Comparison of ENCODE assay signal across 8 mouse cellular contexts in genomic region chr13:21734906-21735767, GRCm38 (mm10). TPM values are rescaled to one million over a fixed set of nuclear protein-coding genes. Genes with fewer than 3 reads are reported as not detected.
DNase-seq lines count a peak whose midpoint lies in the region; ATAC-seq and TF ChIP-seq lines count a peak whose summit lies in the region.
"Not testable (repeated sequence)": the region's sequence is repeated elsewhere in the genome, so short reads cannot be mapped to it uniquely, and the experiment has no call there.

Hist1h4j (plus strand) TSS chr13:21735064.

- peak; percentile 20; the same call in 1 of the 2 replicates for TF ChIP-seq POLR2A in brain, embryonic 14.5 days (IDR thresholded peaks at IDR 0.05; ENCODE audit: borderline replicate concordance, extremely low read depth, insufficient read depth, insufficient read length, poor library complexity, severe bottlenecking)

- peak within 1 kb of the TSS; percentile 29 for H3K4me3 ChIP-seq in C2C12 (ENCODE audit: insufficient read depth, poor library complexity, severe bottlenecking)
- H3K4me3 ChIP-seq in heart, embryonic 14.5 days (ENCODE audit: control insufficient read depth in 1 of 2, insufficient read depth in 1 of 2, low read depth in 1 of 2, low read length in 2 of 2), result peak within 1 kb of the TSS; percentile 47 to 51
- peak within 1 kb of the TSS; percentile 63 for H3K4me3 ChIP-seq in liver, embryonic 13.5 days (replicated peaks)
- peak within 1 kb of the TSS; percentile 43 for H3K4me3 ChIP-seq in stomach, embryonic 14.5 days (ENCODE audit: low read depth, low read length)

- ATAC-seq in erythroblast, adult 5-6 weeks (replicated peaks; ENCODE audit: low FRiP score, poor library complexity, severe bottlenecking), result peak; percentile 85
- peak; percentile 84 for ATAC-seq in heart, embryonic 14.5 days (ENCODE audit: insufficient number of reproducible peaks, insufficient read depth, low FRiP score, low read depth)
- ATAC-seq in liver, embryonic 13.5 days (ENCODE audit: low read depth), result peak; percentile 90
- ATAC-seq in stomach, embryonic 14.5 days (ENCODE audit: insufficient number of reproducible peaks, insufficient read depth, low FRiP score, low read depth), result peak; percentile 92

- H3K9ac ChIP-seq in heart, embryonic 14.5 days (ENCODE audit: low read length), result peak within 1 kb of the TSS; percentile 79
- peak within 1 kb of the TSS; percentile 81 for H3K9ac ChIP-seq in liver, embryonic 13.5 days
- H3K9ac ChIP-seq in stomach, embryonic 14.5 days (replicated peaks; ENCODE audit: low read depth, low read length), result peak within 1 kb of the TSS; percentile 61

- not testable (repeated sequence) for H3K79me2 ChIP-seq in C2C12 (ENCODE audit: control insufficient read depth, insufficient read depth)

- WGBS in heart, embryonic 14.5 days, result under 1% methylated on average over 38 of the region's 56 CpGs
- WGBS in liver, embryonic 13.5 days (ENCODE audit: insufficient replicate concordance), result under 1% methylated on average over 42 of the region's 56 CpGs
- WGBS in stomach, embryonic 14.5 days, result 1% methylated on average over 39 of the region's 56 CpGs

- peak within 1 kb of the TSS; percentile 80 to 92 for H3K27ac ChIP-seq in heart, embryonic 14.5 days (replicated peaks in 1 of 2; ENCODE audit: control insufficient read depth in 1 of 2, insufficient read depth in 1 of 2, low read depth in 2 of 2, low read length in 2 of 2)
- H3K27ac ChIP-seq in liver, embryonic 13.5 days, result peak within 1 kb of the TSS; percentile 96
- H3K27ac ChIP-seq in stomach, embryonic 14.5 days (ENCODE audit: low read length), result peak within 1 kb of the TSS; percentile 98

- H3K4me2 ChIP-seq in heart, embryonic 14.5 days (ENCODE audit: low read length), result peak within 1 kb of the TSS; percentile 73
- peak within 1 kb of the TSS; percentile 80 for H3K4me2 ChIP-seq in liver, embryonic 13.5 days
- H3K4me2 ChIP-seq in stomach, embryonic 14.5 days (replicated peaks; ENCODE audit: low read depth, low read length), result peak within 1 kb of the TSS; percentile 61

- not testable (repeated sequence) for H3K27me3 ChIP-seq in C2C12 (ENCODE audit: control insufficient read depth, insufficient read depth, insufficient read length); heart, embryonic 14.5 days (ENCODE audit: control insufficient read depth, insufficient read depth, low read length); liver, embryonic 13.5 days; stomach, embryonic 14.5 days (ENCODE audit: control insufficient read depth, insufficient read depth, low read length)

- H3ac ChIP-seq in C2C12 (ENCODE audit: control insufficient read depth, insufficient read length, low read depth), result peak within 1 kb of the TSS; percentile 28

- not testable (repeated sequence) for H3K36me3 ChIP-seq in C2C12 (ENCODE audit: control insufficient read depth, insufficient read depth); heart, embryonic 14.5 days (ENCODE audit: control insufficient read depth, insufficient read depth, low read length); liver, embryonic 13.5 days; stomach, embryonic 14.5 days (ENCODE audit: control insufficient read depth, insufficient read depth, low read length)

- DNase-seq in brain, embryonic 14.5 days (ENCODE audit: low read depth), result peak; percentile 96
- peak; percentile 86 for DNase-seq in kidney, postnatal 10 days
- DNase-seq in liver, embryonic 13.5 days, result peak; percentile 79
- DNase-seq in natural killer cell, adult 2 months (ENCODE audit: low spot score in 2 of 2), result peak; percentile 60 to 70

- not testable (repeated sequence) for H3K4me1 ChIP-seq in heart, embryonic 14.5 days (ENCODE audit: control insufficient read depth in 2 of 2, insufficient read depth in 2 of 2, low read length in 2 of 2); stomach, embryonic 14.5 days (ENCODE audit: control insufficient read depth, insufficient read depth, low read length)
- peaks cover 41% of the 10 kb centered on the region for H3K4me1 ChIP-seq in liver, embryonic 13.5 days (replicated peaks)

- not testable (repeated sequence) for H3K79me3 ChIP-seq in C2C12 (ENCODE audit: low read depth)

- not testable (repeated sequence) for TF ChIP-seq CTCF in C2C12 (IDR thresholded peaks at IDR 0.05; ENCODE audit: control insufficient read depth, insufficient read depth, insufficient read length); brain, embryonic 14.5 days (IDR thresholded peaks at IDR 0.05; ENCODE audit: borderline replicate concordance, extremely low read depth, insufficient read depth, insufficient read length)

- not testable (repeated sequence) for H3K9me3 ChIP-seq in heart, embryonic 14.5 days (ENCODE audit: control insufficient read depth, low read length); liver, embryonic 13.5 days (replicated peaks); stomach, embryonic 14.5 days (ENCODE audit: control insufficient read depth, low read depth, low read length)

RNA-seq across cellular contexts. Expression of gene Hist1h4j, which starts in this region (rescaled TPM):
- 2.9 TPM for polyA plus RNA-seq in C2C12 (2012; fragmentation: generic; extraction: Trizol)
- polyA plus RNA-seq in brain, embryonic 14.5 days (2012; rRNA removed), result 17.8 and 19.9 TPM in 2 replicates
- not detected in 2 replicates for total RNA-seq in erythroblast, adult 5-6 weeks (2015; ENCODE audit: low replicate concordance)
- total RNA-seq in erythroblast, adult 5-6 weeks (2017; ENCODE audit: low replicate concordance), result 148 and 152 TPM in 2 replicates
- polyA plus RNA-seq in heart, embryonic 14.5 days (2014; fragmentation: Nextera tagmentation; extraction: Ambion mirVana), result 0.50 and 0.58 TPM in 2 replicates
- 0.41 and 0.81 TPM in 2 replicates for polyA plus RNA-seq in liver, embryonic 13.5 days (2015; fragmentation: Nextera tagmentation; extraction: Ambion mirVana)
- 4.1 and 4.5 TPM in 2 replicates for polyA plus RNA-seq in stomach, embryonic 14.5 days (2014; fragmentation: Nextera tagmentation; extraction: Ambion mirVana)

Comparison
In these comparisons a context has a peak if more than half of its experiments do, and no peak if none do; other contexts are left out.
1. Peak in every context shown above with its lines: DNase-seq, ATAC-seq, H3K4me3 ChIP-seq and H3K27ac ChIP-seq.
2. Peak in ATAC-seq, H3K4me3 ChIP-seq, H3K27ac ChIP-seq, H3K9ac ChIP-seq and H3K4me2 ChIP-seq in heart, embryonic 14.5 days; RNA of the gene not detected or under 1 TPM.
3. Peak in DNase-seq, ATAC-seq, H3K4me3 ChIP-seq, H3K27ac ChIP-seq, H3K9ac ChIP-seq and H3K4me2 ChIP-seq in liver, embryonic 13.5 days; RNA of the gene not detected or under 1 TPM.